Mouse (Mus musculus) stomach, embryonic 15.5 days (tissue): ENCODE results near the gene Lonp2. TPM values are rescaled to one million over a fixed set of nuclear protein-coding genes. Genes with fewer than 3 reads are reported as not detected.

ENCODE experiments used
- ATAC-seq: fragments of 200-750 bp; cut with Nextera tagmentation; 2 replicates; pipeline ENCODE4 v1.8.0; 2017; ENCODE audit warnings: low read depth, moderate number of reproducible peaks, moderate TSS enrichment; ENCODE audit not compliant: insufficient read depth, low FRiP score
- H3K27ac ChIP-seq: fragments of 300-500 bp; sonication (generic); 2 replicates; pipeline ENCODE4 v1.5.1; 2015; ENCODE audit warnings: mild to moderate bottlenecking, inconsistent platforms
- H3K27me3 ChIP-seq: fragments of 300-500 bp; sonication (generic); replicated peaks from 2 replicates; pipeline ENCODE4 v1.6.1; 2015; ENCODE audit warnings: inconsistent platforms
- H3K36me3 ChIP-seq: fragments of 300-500 bp; sonication (generic); 2 replicates; pipeline ENCODE4 v1.6.1; 2015; ENCODE audit warnings: inconsistent platforms
- H3K4me1 ChIP-seq: fragments of 300-500 bp; sonication (generic); 2 replicates; pipeline ENCODE4 v1.6.1; 2015; ENCODE audit warnings: inconsistent platforms
- H3K4me2 ChIP-seq: fragments of 300-500 bp; sonication (generic); 2 replicates; pipeline ENCODE4 v1.6.1; 2015; ENCODE audit warnings: mild to moderate bottlenecking, inconsistent platforms
- H3K4me3 ChIP-seq: fragments of 300-500 bp; sonication (generic); replicated peaks from 2 replicates; pipeline ENCODE4 v1.5.1; 2015; ENCODE audit warnings: inconsistent platforms
- H3K9ac ChIP-seq: fragments of 300-500 bp; sonication (generic); 2 replicates; pipeline ENCODE4 v1.6.1; 2015; ENCODE audit warnings: inconsistent platforms
- H3K9me3 ChIP-seq: fragments of 300-500 bp; sonication (generic); 2 replicates; pipeline ENCODE4 v1.6.1; 2016; ENCODE audit warnings: inconsistent platforms
- WGBS: fragments of 180-500 bp; shearing (Covaris S2); methylation state at CpG from one replicate; pipeline ENCODE4 v1.1.7; 2015; 5-methylcytosine and 5-hydroxymethylcytosine counted together
- polyA plus RNA-seq: library from polyadenylated mRNA; unstranded; fragments of >200 nt; fragmentation: Nextera tagmentation; extraction: Ambion mirVana; gene quantifications from 2 replicates; pipeline ENCODE4 v1.2.1, GENCODE M21; 2015

Gene Lonp2
- polyA plus RNA-seq, 1 experiment from 2014 or later = 51.3 TPM

- no peak overlapping the region for H3K4me3 ChIP-seq
- no peaks in the 10 kb centered on the region for H3K27me3 ChIP-seq
- no peak overlapping the region for H3K27ac ChIP-seq
- H3K4me2 ChIP-seq = no peak overlapping the region
- no peaks in the 10 kb centered on the region for H3K36me3 ChIP-seq
- no peak for ATAC-seq
- no peaks in the 10 kb centered on the region; the same call in 1 of the 2 replicates for H3K4me1 ChIP-seq
- no peaks in the 10 kb centered on the region for H3K9me3 ChIP-seq
- 84% methylated on average over 7 of the region's 7 CpGs for WGBS
- H3K9ac ChIP-seq = no peak overlapping the region
These were observed 118.9 kb downstream of the Lonp2 start for GRCm38 (mm10) chr8:86742605-86743345.

- Histone ChIP-seq H3K4me3 (peak overlapping the region; percentile 87), H3K4me1 (no peaks in the 10 kb centered on the region; the same call in 1 of the 2 replicates), H3K27ac (peak overlapping the region; percentile 97), H3K36me3 (no peaks in the 10 kb centered on the region), H3K9ac (peak overlapping the region; percentile 88; the same call in 1 of the 2 replicates), H3K9me3 (no peaks in the 10 kb centered on the region), H3K4me2 (peak overlapping the region; percentile 71), H3K27me3 (no peaks in the 10 kb centered on the region)
- ATAC-seq = no peak
- WGBS = 6% methylated on average over 18 of the region's 18 CpGs
These were observed 120.7 kb downstream of the Lonp2 start for GRCm38 (mm10) chr8:86744313-86745220.

GRCm38 (mm10) chr8:86745221-86745934, 121.5 kb downstream of the Lonp2 start, which contains the start of the genes Gm10638 and Siah1a:
Gene Gm10638, plus strand, starts transcription at chr8:86745699.
Gene Siah1a, minus strand, starts transcription at chr8:86745934.
- Histone ChIP-seq H3K4me3 (peak within 1 kb of the TSS; percentile 87), H3K9ac (peak within 1 kb of the TSS; percentile 88)

GRCm38 (mm10) chr8:86745935-86746441, 122.1 kb downstream of the Lonp2 start:
- peak overlapping the region; percentile 87 for H3K4me3 ChIP-seq
- H3K4me1 ChIP-seq = no peaks in the 10 kb centered on the region; the same call in 1 of the 2 replicates
- peak overlapping the region; percentile 88 for H3K9ac ChIP-seq
- no peaks in the 10 kb centered on the region for H3K27me3 ChIP-seq
- H3K36me3 ChIP-seq = no peaks in the 10 kb centered on the region
- peak overlapping the region; percentile 97 for H3K27ac ChIP-seq
- peak overlapping the region; percentile 81 for H3K4me2 ChIP-seq
- H3K9me3 ChIP-seq = no peaks in the 10 kb centered on the region
- under 1% methylated on average over 62 of the region's 70 CpGs for WGBS
- ATAC-seq = peak; percentile 90

More at GRCm38 (mm10) chr8:86745221-86745934, 121.5 kb downstream of the Lonp2 start, which contains the start of the genes Gm10638 and Siah1a:
- WGBS = under 1% methylated on average over 70 of the region's 88 CpGs
- Histone ChIP-seq H3K36me3 (no peaks in the 10 kb centered on the region), H3K4me1 (no peaks in the 10 kb centered on the region; the same call in 1 of the 2 replicates), H3K27ac (peak within 1 kb of the TSS; percentile 97), H3K9me3 (no peaks in the 10 kb centered on the region), H3K27me3 (no peaks in the 10 kb centered on the region), H3K4me2 (peak within 1 kb of the TSS; percentile 81)
- peak; percentile 78 for ATAC-seq

GRCm38 (mm10) chr8:86746511-86746910, 122.7 kb downstream of the Lonp2 start:
- no peaks in the 10 kb centered on the region for H3K27me3 ChIP-seq
- no peak for ATAC-seq
- no peaks in the 10 kb centered on the region for H3K9me3 ChIP-seq
- WGBS = 3% methylated on average over 11 of the region's 11 CpGs
- peak overlapping the region; percentile 87 for H3K4me3 ChIP-seq
- H3K36me3 ChIP-seq = no peaks in the 10 kb centered on the region
- peak overlapping the region; percentile 97 for H3K27ac ChIP-seq
- H3K4me1 ChIP-seq = no peaks in the 10 kb centered on the region; the same call in 1 of the 2 replicates
- H3K4me2 ChIP-seq = peak overlapping the region; percentile 81
- peak overlapping the region; percentile 76 for H3K9ac ChIP-seq

- ATAC-seq = no peak
- H3K9me3 ChIP-seq = no peaks in the 10 kb centered on the region
- H3K4me2 ChIP-seq = no peak overlapping the region
- no peaks in the 10 kb centered on the region for H3K27me3 ChIP-seq
- H3K4me3 ChIP-seq = no peak overlapping the region
- no peak overlapping the region for H3K9ac ChIP-seq
- H3K4me1 ChIP-seq = no peaks in the 10 kb centered on the region
- WGBS = 53% methylated on average over 2 of the region's 2 CpGs
- H3K36me3 ChIP-seq = no peaks in the 10 kb centered on the region
- H3K27ac ChIP-seq = no peak overlapping the region
These were observed 126.0 kb downstream of the Lonp2 start for GRCm38 (mm10) chr8:86749842-86750241.

- 41% methylated on average over 23 of the region's 23 CpGs for WGBS
- H3K9me3 ChIP-seq = no peaks in the 10 kb centered on the region
- no peak overlapping the region for H3K4me3 ChIP-seq
- no peaks in the 10 kb centered on the region for H3K36me3 ChIP-seq
- H3K27me3 ChIP-seq = no peaks in the 10 kb centered on the region
- no peak overlapping the region for H3K4me2 ChIP-seq
- 0 out of 2 replicates have a peak, but pooled peaks cover 2% of the 10 kb centered on the region for H3K4me1 ChIP-seq
- no peak overlapping the region for H3K9ac ChIP-seq
- no peak for ATAC-seq
- H3K27ac ChIP-seq = no peak overlapping the region
These were observed 133.3 kb downstream of the Lonp2 start for GRCm38 (mm10) chr8:86756948-86757733.

- no peaks in the 10 kb centered on the region for H3K9me3 ChIP-seq
- H3K27ac ChIP-seq = peak overlapping the region; percentile 37; the same call in 1 of the 2 replicates
- no peaks in the 10 kb centered on the region for H3K36me3 ChIP-seq
- WGBS = 51% methylated on average over 3 of the region's 3 CpGs
- H3K9ac ChIP-seq = no peak overlapping the region
- no peak overlapping the region for H3K4me3 ChIP-seq
- no peak overlapping the region for H3K4me2 ChIP-seq
- H3K27me3 ChIP-seq = no peaks in the 10 kb centered on the region
- 0 out of 2 replicates have a peak, but pooled peaks cover 2% of the 10 kb centered on the region for H3K4me1 ChIP-seq
- ATAC-seq = peak; percentile 68
These were observed 134.8 kb downstream of the Lonp2 start for GRCm38 (mm10) chr8:86758651-86759050.

GRCm38 (mm10) chr8:86759090-86759491, 135.2 kb downstream of the Lonp2 start:
- Histone ChIP-seq H3K36me3 (no peaks in the 10 kb centered on the region), H3K9me3 (no peaks in the 10 kb centered on the region), H3K27ac (peak overlapping the region; percentile 2; the same call in 1 of the 2 replicates), H3K4me1 (0 out of 2 replicates have a peak, but pooled peaks cover 2% of the 10 kb centered on the region), H3K4me3 (no peak overlapping the region), H3K27me3 (no peaks in the 10 kb centered on the region), H3K9ac (no peak overlapping the region), H3K4me2 (no peak overlapping the region)
- ATAC-seq = peak; percentile 91
- WGBS = 22% methylated on average over 4 of the region's 4 CpGs

- no peaks in the 10 kb centered on the region for H3K36me3 ChIP-seq
- no peak overlapping the region for H3K4me2 ChIP-seq
- no peaks in the 10 kb centered on the region for H3K9me3 ChIP-seq
- WGBS = 48% methylated on average over 6 of the region's 6 CpGs
- no peaks in the 10 kb centered on the region for H3K27me3 ChIP-seq
- no peak for ATAC-seq
- no peak overlapping the region for H3K9ac ChIP-seq
- 0 out of 2 replicates have a peak, but pooled peaks cover 2% of the 10 kb centered on the region for H3K4me1 ChIP-seq
- H3K4me3 ChIP-seq = no peak overlapping the region
- H3K27ac ChIP-seq = no peak overlapping the region
These were observed 136.9 kb downstream of the Lonp2 start for GRCm38 (mm10) chr8:86760746-86761145.
